Mouse (Mus musculus) heart, embryonic 15.5 days (tissue): ENCODE measurements around the gene Znhit3. TPM values are rescaled to one million over a fixed set of nuclear protein-coding genes. Genes with fewer than 3 reads are reported as not detected.
"Not testable (repeated sequence)": the region's sequence is repeated elsewhere in the genome, so short reads cannot be mapped to it uniquely, and the experiment has no call there.

Experiments
- ATAC-seq: fragments of 200-750 bp; cut with Nextera tagmentation; replicated peaks from 2 replicates; pipeline ENCODE4 v1.8.0; 2017; ENCODE audit warnings: low read depth, moderate TSS enrichment; ENCODE audit not compliant: insufficient number of reproducible peaks, insufficient read depth, low FRiP score
- H3K27ac ChIP-seq: fragments of 300-500 bp; sonication (generic); 2 replicates; pipeline ENCODE4 v1.5.1; 2015; ENCODE audit warnings: mild to moderate bottlenecking, inconsistent platforms
- H3K27me3 ChIP-seq: fragments of 300-500 bp; sonication (generic); 2 replicates; pipeline ENCODE4 v1.6.1; 2015; ENCODE audit warnings: inconsistent platforms
- H3K36me3 ChIP-seq: fragments of 300-500 bp; sonication (generic); 2 replicates; pipeline ENCODE4 v1.6.1; 2015; ENCODE audit warnings: mild to moderate bottlenecking, inconsistent platforms
- H3K4me1 ChIP-seq: fragments of 300-500 bp; sonication (generic); replicated peaks from 2 replicates; pipeline ENCODE4 v1.6.1; 2015; ENCODE audit warnings: inconsistent platforms
- H3K4me2 ChIP-seq: fragments of 300-500 bp; sonication (generic); 2 replicates; pipeline ENCODE4 v1.6.1; 2015; ENCODE audit warnings: inconsistent platforms, mild to moderate bottlenecking, moderate library complexity
- H3K4me3 ChIP-seq: fragments of 300-500 bp; sonication (generic); 2 replicates; pipeline ENCODE4 v1.5.1; 2015; ENCODE audit warnings: mild to moderate bottlenecking, inconsistent platforms
- H3K9ac ChIP-seq: fragments of 300-500 bp; sonication (generic); 2 replicates; pipeline ENCODE4 v1.6.1; 2015; ENCODE audit warnings: mild to moderate bottlenecking, inconsistent platforms
- H3K9me3 ChIP-seq: fragments of 300-500 bp; sonication (generic); replicated peaks from 2 replicates; pipeline ENCODE4 v1.6.1; 2016; ENCODE audit warnings: inconsistent platforms
- WGBS: fragments of 180-500 bp; shearing (Covaris S2); methylation state at CpG from one replicate; pipeline ENCODE4 v1.1.7; 2015; ENCODE audit warnings: mixed read lengths; 5-methylcytosine and 5-hydroxymethylcytosine counted together
- polyA plus RNA-seq: library from polyadenylated mRNA; unstranded; fragments of >200 nt; fragmentation: Nextera tagmentation; extraction: Ambion mirVana; gene quantifications from 2 replicates; pipeline ENCODE4 v1.2.1, GENCODE M21; 2015

Gene Znhit3
- polyA plus RNA-seq, 1 experiment from 2014 or later, result 31.4 TPM

DNA sequence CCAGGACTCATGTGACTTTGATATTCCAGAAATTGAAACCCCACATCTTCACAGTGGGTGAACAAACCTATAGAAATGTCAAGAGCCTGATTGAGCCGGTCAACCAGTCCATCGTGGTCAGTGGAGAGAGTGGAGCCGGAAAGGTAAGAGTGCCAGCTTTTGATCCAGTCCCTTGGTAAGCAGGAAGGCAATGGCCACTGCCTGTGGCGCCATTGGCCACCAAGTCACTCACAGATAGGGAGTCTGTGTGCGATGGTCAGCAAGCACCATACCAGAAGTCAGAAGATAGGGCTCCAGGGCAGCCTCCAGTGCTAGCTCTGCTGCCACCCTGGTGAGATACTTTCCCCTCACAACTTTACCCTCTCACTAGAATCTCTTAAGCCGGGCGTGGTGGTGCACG is 28.1 kb downstream of the Znhit3 start:
- ATAC-seq, result no peak; the same call in 1 of the 2 replicates
- H3K36me3 ChIP-seq, result peaks cover 69% of the 10 kb centered on the region

DNA sequence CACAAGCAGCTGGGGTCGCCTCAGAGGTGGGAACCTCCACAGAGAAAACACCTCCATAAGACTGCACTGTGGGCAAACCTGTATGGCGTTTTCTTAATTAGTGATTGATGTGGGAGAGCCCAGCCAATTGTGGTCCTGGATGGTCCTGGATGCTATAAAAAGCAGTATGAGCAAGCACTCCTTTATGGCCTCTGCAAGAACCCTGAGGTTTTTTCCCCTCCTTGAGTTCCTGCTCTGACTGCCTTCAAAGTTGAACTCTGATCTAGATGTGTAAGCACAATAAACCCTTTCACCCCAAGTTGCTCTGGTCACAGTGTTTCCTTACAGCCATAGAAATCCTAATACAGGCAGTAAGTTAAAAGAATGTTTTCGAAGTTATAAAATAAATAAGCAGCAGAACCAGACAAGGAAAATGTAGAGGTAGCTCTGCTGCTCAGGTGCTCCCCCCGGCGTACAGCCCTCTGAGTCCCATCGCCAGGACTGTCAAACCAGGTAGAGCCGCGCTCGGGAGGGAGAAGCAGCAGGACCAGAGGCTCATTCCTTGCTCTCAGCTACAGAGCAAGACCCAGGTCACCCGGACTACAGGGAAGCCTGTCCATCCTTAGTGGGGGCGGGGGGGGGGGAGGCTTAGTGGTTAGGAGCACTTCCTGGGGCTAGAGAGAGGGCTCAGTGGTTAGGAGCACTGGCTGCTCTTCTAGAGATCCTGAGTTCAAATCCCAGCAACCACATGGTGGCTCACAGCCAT is 29.2 kb downstream of the Znhit3 start:
- H3K4me1 ChIP-seq, result no peaks in the 10 kb centered on the region
- H3K27ac ChIP-seq, result no peak overlapping the region
- no peak for ATAC-seq
- no peaks in the 10 kb centered on the region for H3K27me3 ChIP-seq
- no peak overlapping the region for H3K4me3 ChIP-seq
- H3K9me3 ChIP-seq, result no peaks in the 10 kb centered on the region
- H3K4me2 ChIP-seq, result no peak overlapping the region
- H3K9ac ChIP-seq, result no peak overlapping the region
- WGBS, result 89% methylated on average over 11 of the region's 11 CpGs
- peaks cover 59% of the 10 kb centered on the region for H3K36me3 ChIP-seq

More for the DNA sequence above, 28.1 kb downstream of the Znhit3 start:
- no peak overlapping the region for H3K9ac ChIP-seq
- no peaks in the 10 kb centered on the region for H3K9me3 ChIP-seq
- H3K27ac ChIP-seq, result no peak overlapping the region
- WGBS, result 97% methylated on average over 8 of the region's 8 CpGs
- H3K27me3 ChIP-seq, result no peaks in the 10 kb centered on the region
- no peaks in the 10 kb centered on the region for H3K4me1 ChIP-seq
- H3K4me3 ChIP-seq, result no peak overlapping the region
- H3K4me2 ChIP-seq, result no peak overlapping the region

- Histone ChIP-seq H3K4me2 (no peak overlapping the region), H3K9me3 (no peaks in the 10 kb centered on the region), H3K4me1 (peaks cover 3% of the 10 kb centered on the region), H3K9ac (no peak overlapping the region), H3K27me3 (no peaks in the 10 kb centered on the region), H3K27ac (no peak overlapping the region), H3K36me3 (peaks cover 52% of the 10 kb centered on the region), H3K4me3 (no peak overlapping the region)
- ATAC-seq, result no peak
- WGBS, result 91% methylated on average over 5 of the region's 5 CpGs
These were observed 29.9 kb downstream of the Znhit3 start for GRCm38 (mm10) chr11:84886236-84886635.

DNA sequence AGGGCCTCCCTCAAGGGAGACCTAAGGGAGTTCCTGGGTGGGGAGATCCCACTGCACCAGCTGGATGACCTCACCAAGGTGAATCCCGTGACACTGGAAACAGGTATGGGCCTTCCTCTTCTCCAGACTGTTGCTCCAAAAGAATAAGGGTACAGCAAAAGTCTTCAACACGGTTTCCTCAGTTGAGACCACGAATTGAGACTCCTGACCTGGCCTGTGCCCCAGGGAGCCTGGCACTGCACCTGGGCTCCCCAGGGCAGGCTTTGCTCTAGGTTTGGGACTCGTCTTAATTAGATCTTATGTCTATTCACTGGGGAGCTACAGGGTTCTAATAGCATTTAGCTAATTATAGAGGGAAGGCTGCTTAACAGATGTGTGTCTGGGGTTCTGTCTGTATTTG is 30.9 kb downstream of the Znhit3 start:
- Histone ChIP-seq H3K36me3 (peaks cover 52% of the 10 kb centered on the region), H3K4me3 (no peak overlapping the region), H3K4me1 (peaks cover 8% of the 10 kb centered on the region), H3K27ac (no peak overlapping the region), H3K9ac (no peak overlapping the region), H3K4me2 (no peak overlapping the region), H3K27me3 (no peaks in the 10 kb centered on the region), H3K9me3 (no peaks in the 10 kb centered on the region)
- ATAC-seq, result no peak
- 84% methylated on average over 4 of the region's 4 CpGs for WGBS

- no peak overlapping the region for H3K27ac ChIP-seq
- ATAC-seq, result no peak
- H3K4me2 ChIP-seq, result no peak overlapping the region
- peaks cover 17% of the 10 kb centered on the region for H3K4me1 ChIP-seq
- no peak overlapping the region for H3K9ac ChIP-seq
- H3K4me3 ChIP-seq, result no peak overlapping the region
- WGBS, result 85% methylated on average over 7 of the region's 7 CpGs
- no peaks in the 10 kb centered on the region for H3K9me3 ChIP-seq
- no peaks in the 10 kb centered on the region for H3K27me3 ChIP-seq
- peaks cover 33% of the 10 kb centered on the region for H3K36me3 ChIP-seq
These were observed 33.8 kb downstream of the Znhit3 start for GRCm38 (mm10) chr11:84882346-84882745.

DNA sequence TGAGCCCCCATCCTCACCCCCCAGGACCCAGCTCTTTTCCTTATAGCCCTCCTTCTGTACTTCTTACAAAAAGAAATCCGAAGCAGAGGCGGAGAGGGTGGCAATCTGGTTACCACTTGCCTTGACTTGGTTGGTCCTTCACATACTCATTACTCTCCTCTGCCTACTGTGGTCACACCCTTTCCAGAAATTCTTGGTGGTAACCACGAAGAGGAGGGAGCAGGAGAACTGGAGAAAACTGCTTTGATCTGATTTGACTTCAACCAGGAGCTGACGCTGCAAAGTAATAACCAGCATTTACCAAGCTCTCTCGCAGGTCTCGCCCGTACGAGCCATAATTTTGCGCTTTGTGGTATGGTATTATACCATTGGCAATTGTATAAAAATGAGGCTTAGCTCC is 35.2 kb downstream of the Znhit3 start:
- no peaks in the 10 kb centered on the region for H3K9me3 ChIP-seq
- H3K4me3 ChIP-seq, result peak overlapping the region; percentile 97
- peak overlapping the region; percentile 98 for H3K4me2 ChIP-seq
- H3K27me3 ChIP-seq, result no peaks in the 10 kb centered on the region
- H3K36me3 ChIP-seq, result peaks cover 28% of the 10 kb centered on the region
- 53% methylated on average over 9 of the region's 9 CpGs for WGBS
- no peak for ATAC-seq
- peak overlapping the region; percentile 97 for H3K27ac ChIP-seq
- peak overlapping the region; percentile 85 for H3K9ac ChIP-seq
- peaks cover 17% of the 10 kb centered on the region for H3K4me1 ChIP-seq

DNA sequence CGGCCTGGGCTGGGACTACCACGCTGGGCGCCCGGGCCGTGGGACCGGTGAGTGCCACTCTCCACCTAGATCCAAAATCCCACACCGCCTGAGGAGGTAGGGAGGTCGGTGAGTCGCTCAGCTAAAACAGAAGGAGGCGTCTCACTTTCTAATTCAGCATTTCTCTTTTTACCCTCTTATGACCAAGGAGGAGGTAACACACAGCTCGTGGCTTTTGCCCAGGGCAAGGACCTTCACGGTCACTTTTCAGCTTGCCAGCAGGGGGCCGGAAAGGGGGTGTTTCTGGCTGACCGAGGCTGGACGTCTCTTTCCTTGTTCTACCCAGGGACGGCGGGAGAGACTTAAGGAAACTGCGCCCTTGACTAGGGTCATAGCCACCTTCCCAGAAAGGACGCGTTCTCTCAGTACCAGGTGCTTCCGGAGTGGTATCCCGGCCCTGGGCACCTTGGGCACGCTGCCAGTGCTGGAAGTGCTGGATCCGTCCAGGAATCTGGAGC is 35.7 kb downstream of the Znhit3 start:
- Histone ChIP-seq H3K9me3 (no peaks in the 10 kb centered on the region), H3K4me2 (peak overlapping the region; percentile 98), H3K27me3 (no peaks in the 10 kb centered on the region), H3K27ac (peak overlapping the region; percentile 97), H3K4me1 (peaks cover 17% of the 10 kb centered on the region), H3K36me3 (peaks cover 25% of the 10 kb centered on the region), H3K4me3 (peak overlapping the region; percentile 97), H3K9ac (peak overlapping the region; percentile 85)
- ATAC-seq, result peak; percentile 54
- 0% methylated on average over 24 of the region's 24 CpGs for WGBS

DNA sequence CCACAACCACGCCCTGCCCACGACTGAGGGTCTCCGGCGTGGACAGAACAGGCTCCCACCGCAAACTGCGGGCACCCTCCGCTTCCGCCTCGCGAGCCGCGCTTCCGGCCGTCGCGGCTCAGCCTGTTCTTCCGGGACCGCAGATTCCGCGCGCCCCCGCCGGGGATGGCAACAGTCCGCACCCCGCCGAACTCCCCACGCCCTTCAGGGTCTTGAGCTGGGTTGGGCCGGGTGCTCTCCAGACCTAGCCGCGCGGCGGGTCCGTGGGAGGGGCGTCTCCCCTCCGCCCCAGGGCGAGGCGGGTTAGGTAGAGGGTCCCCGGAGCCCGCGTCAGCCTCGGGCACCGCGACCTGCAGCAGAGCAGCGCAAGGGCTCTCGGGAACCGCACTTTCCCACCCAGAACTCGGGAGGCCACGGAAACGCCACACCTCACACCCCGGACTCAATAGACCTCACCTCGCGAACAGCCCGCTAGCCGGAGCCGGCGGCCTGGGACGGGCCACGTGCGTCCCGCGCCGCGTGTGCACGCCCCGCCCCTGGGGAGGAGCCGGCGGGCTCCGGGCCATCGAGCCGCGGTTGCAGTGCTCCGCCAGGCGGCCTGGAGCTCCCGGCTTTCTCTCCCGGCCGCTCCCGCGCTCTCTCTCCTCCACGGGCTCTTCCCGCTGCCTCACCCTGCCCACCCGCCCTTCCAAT is 36.2 kb downstream of the Znhit3 start, which contains the start of the genes Myo19 and Pigw:
Myo19 (plus strand) TSS at position 377 of the 693 bp plus-strand sequence.
Pigw (minus strand) TSS at position 514 of the 693 bp plus-strand sequence.
- H3K4me2 ChIP-seq, result peak within 1 kb of the TSS; percentile 98
- no peaks in the 10 kb centered on the region for H3K27me3 ChIP-seq
- H3K9me3 ChIP-seq, result no peaks in the 10 kb centered on the region
- peak within 1 kb of the TSS; percentile 97 for H3K4me3 ChIP-seq
- H3K36me3 ChIP-seq, result peaks cover 19% of the 10 kb centered on the region
- peak; percentile 95 for ATAC-seq
- H3K27ac ChIP-seq, result peak within 1 kb of the TSS; percentile 97
- peaks cover 17% of the 10 kb centered on the region for H3K4me1 ChIP-seq
- WGBS, result under 1% methylated on average over 76 of the region's 81 CpGs
- peak within 1 kb of the TSS; percentile 85 for H3K9ac ChIP-seq

- no peak for ATAC-seq
- peak overlapping the region; percentile 98 for H3K4me2 ChIP-seq
- no peaks in the 10 kb centered on the region for H3K27me3 ChIP-seq
- H3K27ac ChIP-seq, result peak overlapping the region; percentile 97
- H3K9ac ChIP-seq, result peak overlapping the region; percentile 85
- H3K4me3 ChIP-seq, result peak overlapping the region; percentile 97
- H3K4me1 ChIP-seq, result peaks cover 17% of the 10 kb centered on the region
- H3K9me3 ChIP-seq, result no peaks in the 10 kb centered on the region
- peaks cover 13% of the 10 kb centered on the region for H3K36me3 ChIP-seq
- 18% methylated on average over 7 of the region's 7 CpGs for WGBS
These were observed 37.0 kb downstream of the Znhit3 start for GRCm38 (mm10) chr11:84879007-84879771.

DNA sequence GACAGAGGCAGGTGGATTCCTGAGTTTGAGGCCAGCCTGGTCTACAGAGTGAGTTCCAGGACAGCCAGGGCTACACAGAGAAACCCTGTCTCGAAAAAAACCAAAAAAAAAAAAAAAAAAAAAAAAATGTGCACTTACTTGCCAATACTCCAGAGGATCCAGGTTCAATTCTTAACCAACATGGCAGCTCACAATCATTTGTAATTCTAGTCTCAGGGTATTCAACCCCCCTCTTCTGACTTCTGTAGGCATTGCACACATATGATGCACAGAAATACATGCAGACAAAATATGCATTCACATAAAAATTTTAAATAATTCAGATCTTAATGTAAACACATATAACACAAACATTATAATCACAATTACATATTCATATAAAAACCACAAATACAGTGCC is 40.1 kb downstream of the Znhit3 start:
- not testable (repeated sequence) for H3K4me3 ChIP-seq, H3K4me2 ChIP-seq, H3K27ac ChIP-seq, H3K9ac ChIP-seq, H3K9me3 ChIP-seq, H3K36me3 ChIP-seq, ATAC-seq, H3K27me3 ChIP-seq
- peaks cover 16% of the 10 kb centered on the region for H3K4me1 ChIP-seq
- WGBS, result 73% methylated on average over 1 of the region's 1 CpGs
